Mouse (Mus musculus): ENCODE results near the gene Mrpl1.

- TF ChIP-seq POLR2A (IDR thresholded peaks at IDR 0.05; ENCODE audit: borderline replicate concordance, extremely low read depth, insufficient read depth, insufficient read length, poor library complexity, severe bottlenecking) (no peak), CTCF (IDR thresholded peaks at IDR 0.05; ENCODE audit: borderline replicate concordance, extremely low read depth, insufficient read depth, insufficient read length) (no peak)
These were observed 61.8 kb downstream of the Mrpl1 start for GRCm38 (mm10) chr5:96271070-96271469.
